Mouse (Mus musculus): Measurements from ENCODE around the gene Zfp92.

GRCm38 (mm10) chrX:73401616-73402015 is 9.3 kb upstream of the Zfp92 start:
- TF ChIP-seq POLR2A (IDR thresholded peaks at IDR 0.05; ENCODE audit: low read depth, low read length) (no peak), ZKSCAN1 (IDR thresholded peaks at IDR 0.05; ENCODE audit: borderline replicate concordance, low read depth, low read length) (no peak), TBP (conservative IDR thresholded peaks at IDR 0.05; ENCODE audit: low read depth, low read length) (no peak), ZNF384 (IDR thresholded peaks at IDR 0.05; ENCODE audit: low read depth, low read length) (no peak), RAD21 (IDR thresholded peaks at IDR 0.05; ENCODE audit: low read depth, low read length) (no peak), MYC (IDR thresholded peaks at IDR 0.05; ENCODE audit: low read depth, low read length) (no peak), IRF4 (IDR thresholded peaks at IDR 0.05; ENCODE audit: low read depth, low read length) (no peak), EP300 (IDR thresholded peaks at IDR 0.05; ENCODE audit: low read length) (no peak), SIN3A (IDR thresholded peaks at IDR 0.05; ENCODE audit: low read length) (no peak), POLR2AphosphoS2 (IDR thresholded peaks at IDR 0.05; ENCODE audit: low read depth, low read length) (no peak)
